Mouse (Mus musculus) small intestine, adult 2 months (tissue): ENCODE measurements around the gene Lcn2. TPM values are rescaled to one million over a fixed set of nuclear protein-coding genes. Genes with fewer than 3 reads are reported as not detected.

Source experiments
- H3K27ac ChIP-seq: fragments of 200-500 bp; 2 replicates; pipeline ENCODE4 v1.5.1; 2012; ENCODE audit warnings: low read depth, low read length, control low read depth, inconsistent platforms; ENCODE audit not compliant: insufficient read depth
- H3K27me3 ChIP-seq: fragments of 200-500 bp; 2 replicates; pipeline ENCODE4 v1.6.1; 2012; ENCODE audit warnings: mild to moderate bottlenecking, moderate library complexity, low read length, inconsistent platforms; ENCODE audit not compliant: control insufficient read depth, insufficient read depth
- H3K36me3 ChIP-seq: fragments of 200-500 bp; 2 replicates; pipeline ENCODE4 v1.6.1; 2012; ENCODE audit warnings: mild to moderate bottlenecking, low read length, control low read depth, inconsistent platforms; ENCODE audit not compliant: control insufficient read depth, insufficient read depth
- H3K4me1 ChIP-seq: fragments of 200-500 bp; 2 replicates; pipeline ENCODE4 v1.6.1; 2012; ENCODE audit warnings: low read length, inconsistent platforms, mixed read lengths; ENCODE audit not compliant: control insufficient read depth, insufficient read depth, insufficient read length
- H3K4me3 ChIP-seq: fragments of 200-500 bp; 2 replicates; pipeline ENCODE4 v1.5.1; 2012; ENCODE audit warnings: low read depth, mild to moderate bottlenecking, control low read depth, inconsistent platforms, low read length, moderate library complexity
- CTCF ChIP-seq: fragments of 200-500 bp; IDR thresholded peaks from 2 replicates; pipeline ENCODE4 v1.5.1; 2012; ENCODE audit warnings: low read depth, mild to moderate bottlenecking, control low read depth, inconsistent platforms, low read length, moderate library complexity, mixed read lengths; ENCODE audit not compliant: insufficient replicate concordance, insufficient read length; ENCODE audit errors: extremely low read depth
- POLR2A ChIP-seq: fragments of 200-500 bp; IDR thresholded peaks from 2 replicates; pipeline ENCODE4 v1.6.1; 2012; ENCODE audit warnings: low read depth, mild to moderate bottlenecking, control low read depth, inconsistent platforms, low read length, moderate library complexity
- WGBS: fragments of 180-500 bp; shearing (Covaris S2); methylation state at CpG from one replicate; pipeline ENCODE4 v1.1.7; 2018; 5-methylcytosine and 5-hydroxymethylcytosine counted together
- polyA plus RNA-seq: library from polyadenylated mRNA; depleted of rRNA; stranded (reverse); fragments of >200 nt; gene quantifications from 2 replicates; pipeline ENCODE4 v1.2.3, GENCODE M21; 2012

Gene Lcn2
- polyA plus RNA-seq, 1 experiment, result 5.5 TPM

GRCm38 (mm10) chr2:32357710-32358109 lies 30.3 kb downstream of the Lcn2 start:
- H3K36me3 ChIP-seq, result no peaks in the 10 kb centered on the region
- no peak overlapping the region for H3K27ac ChIP-seq
- no peaks in the 10 kb centered on the region for H3K27me3 ChIP-seq
- 86% methylated on average over 3 of the region's 3 CpGs for WGBS
- TF ChIP-seq CTCF (no peak), POLR2A (no peak)
- no peak overlapping the region for H3K4me3 ChIP-seq
- H3K4me1 ChIP-seq, result peaks cover 19% of the 10 kb centered on the region; the same call in 1 of the 2 replicates

- TF ChIP-seq POLR2A (no peak), CTCF (no peak)
- peaks cover 21% of the 10 kb centered on the region; the same call in 1 of the 2 replicates for H3K4me1 ChIP-seq
- no peaks in the 10 kb centered on the region for H3K27me3 ChIP-seq
- 45% methylated on average over 10 of the region's 10 CpGs for WGBS
- no peak overlapping the region for H3K4me3 ChIP-seq
- H3K27ac ChIP-seq, result peak overlapping the region; percentile 52
- no peaks in the 10 kb centered on the region for H3K36me3 ChIP-seq
These were observed 31.8 kb downstream of the Lcn2 start for GRCm38 (mm10) chr2:32356216-32356615.

GRCm38 (mm10) chr2:32354336-32354895 lies 33.6 kb downstream of the Lcn2 start:
- Histone ChIP-seq H3K4me3 (no peak overlapping the region), H3K27me3 (no peaks in the 10 kb centered on the region), H3K4me1 (peaks cover 22% of the 10 kb centered on the region; the same call in 1 of the 2 replicates), H3K27ac (peak overlapping the region; percentile 98), H3K36me3 (no peaks in the 10 kb centered on the region)
- WGBS, result 27% methylated on average over 3 of the region's 3 CpGs
- TF ChIP-seq POLR2A (no peak), CTCF (no peak)

GRCm38 (mm10) chr2:32353836-32354235 lies 34.2 kb downstream of the Lcn2 start:
- Histone ChIP-seq H3K4me3 (no peak overlapping the region), H3K4me1 (peaks cover 22% of the 10 kb centered on the region; the same call in 1 of the 2 replicates), H3K36me3 (no peaks in the 10 kb centered on the region), H3K27me3 (no peaks in the 10 kb centered on the region), H3K27ac (peak overlapping the region; percentile 98)
- WGBS, result 25% methylated on average over 6 of the region's 6 CpGs
- TF ChIP-seq CTCF (no peak), POLR2A (no peak)

- peak within 1 kb of the TSS; percentile 83 for H3K4me3 ChIP-seq
- no peaks in the 10 kb centered on the region for H3K27me3 ChIP-seq
- H3K4me1 ChIP-seq, result peaks cover 22% of the 10 kb centered on the region; the same call in 1 of the 2 replicates
- peak within 1 kb of the TSS; percentile 98 for H3K27ac ChIP-seq
- WGBS, result under 1% methylated on average over 62 of the region's 63 CpGs
- H3K36me3 ChIP-seq, result no peaks in the 10 kb centered on the region
- TF ChIP-seq POLR2A, result no peak
- TF ChIP-seq CTCF, result peak; percentile 81
These were observed 35.0 kb downstream of the Lcn2 start, which contains the start of gene Dnm1 for GRCm38 (mm10) chr2:32353007-32353542. TSS of gene Dnm1 (minus strand) at chr2:32353338.

- Histone ChIP-seq H3K27me3 (no peaks in the 10 kb centered on the region), H3K27ac (no peak within 1 kb of the TSS), H3K4me3 (peak within 1 kb of the TSS; percentile 83), H3K4me1 (peaks cover 22% of the 10 kb centered on the region; the same call in 1 of the 2 replicates), H3K36me3 (no peaks in the 10 kb centered on the region)
- TF ChIP-seq CTCF, result no peak
- no peak for TF ChIP-seq POLR2A
- 2% methylated on average over 35 of the region's 52 CpGs for WGBS
These were observed 35.7 kb downstream of the Lcn2 start, which contains the start of gene Ciz1 for GRCm38 (mm10) chr2:32352151-32353006. TSS of gene Ciz1 (plus strand) at chr2:32352327.
